Mouse (Mus musculus) intestine, embryonic 14.5 days (tissue): ENCODE data around the gene Gucy1b2. TPM values are rescaled to one million over a fixed set of nuclear protein-coding genes. Genes with fewer than 3 reads are reported as not detected.

Experiments used
- ATAC-seq: fragments of 200-750 bp; cut with Nextera tagmentation; replicated peaks from 2 replicates; pipeline ENCODE4 v1.8.0; 2017; ENCODE audit warnings: low read depth, moderate number of reproducible peaks, moderate TSS enrichment, moderate library complexity; ENCODE audit not compliant: low FRiP score, low TSS enrichment
- DNase-seq: peaks from one replicate; pipeline ENCODE4 v3.0.0-alpha.2; 2018; ENCODE audit warnings: low spot score
- H3K27ac ChIP-seq: fragments of 300-500 bp; sonication (generic); 2 replicates; pipeline ENCODE4 v1.5.1; 2014; ENCODE audit warnings: low read depth, mild to moderate bottlenecking, control low read depth
- H3K27me3 ChIP-seq: fragments of 300-500 bp; sonication (generic); replicated peaks from 2 replicates; pipeline ENCODE4 v1.6.1; 2014; ENCODE audit warnings: low read length, control low read depth; ENCODE audit not compliant: control insufficient read depth, insufficient read depth
- H3K36me3 ChIP-seq: fragments of 300-500 bp; sonication (generic); 2 replicates; pipeline ENCODE4 v1.6.1; 2014; ENCODE audit warnings: low read length, control low read depth; ENCODE audit not compliant: control insufficient read depth, insufficient read depth
- H3K4me1 ChIP-seq: fragments of 300-500 bp; sonication (generic); replicated peaks from 2 replicates; pipeline ENCODE4 v1.6.1; 2014; ENCODE audit warnings: low read length, control low read depth, mixed read lengths; ENCODE audit not compliant: control insufficient read depth, insufficient read depth
- H3K4me2 ChIP-seq: fragments of 300-500 bp; sonication (generic); 2 replicates; pipeline ENCODE4 v1.6.1; 2014; ENCODE audit warnings: low read length
- H3K4me3 ChIP-seq: fragments of 300-500 bp; sonication (generic); 2 replicates; pipeline ENCODE4 v1.5.1; 2014; ENCODE audit warnings: low read depth, low read length, control low read depth, mixed read lengths
- H3K9ac ChIP-seq: fragments of 300-500 bp; sonication (generic); 2 replicates; pipeline ENCODE4 v1.6.1; 2014; ENCODE audit warnings: mild to moderate bottlenecking, low read length
- H3K9me3 ChIP-seq: fragments of 300-500 bp; sonication (generic); 2 replicates; pipeline ENCODE4 v1.6.1; 2016; ENCODE audit warnings: low read length, control low read depth; ENCODE audit not compliant: control insufficient read depth
- WGBS: fragments of 180-500 bp; shearing (Covaris S2); extraction: QIAGEN DNeasy Blood & Tissue Kit; methylation state at CpG from one replicate; pipeline ENCODE4 v1.1.7; 2014; 5-methylcytosine and 5-hydroxymethylcytosine counted together
- polyA plus RNA-seq: library from polyadenylated mRNA; unstranded; fragments of >200 nt; fragmentation: Nextera tagmentation; extraction: Ambion mirVana; gene quantifications from 2 replicates; pipeline ENCODE4 v1.2.1, GENCODE M21; 2014

The Gucy1b2 gene
- polyA plus RNA-seq, 1 experiment from 2014 or later, result not detected

DNA sequence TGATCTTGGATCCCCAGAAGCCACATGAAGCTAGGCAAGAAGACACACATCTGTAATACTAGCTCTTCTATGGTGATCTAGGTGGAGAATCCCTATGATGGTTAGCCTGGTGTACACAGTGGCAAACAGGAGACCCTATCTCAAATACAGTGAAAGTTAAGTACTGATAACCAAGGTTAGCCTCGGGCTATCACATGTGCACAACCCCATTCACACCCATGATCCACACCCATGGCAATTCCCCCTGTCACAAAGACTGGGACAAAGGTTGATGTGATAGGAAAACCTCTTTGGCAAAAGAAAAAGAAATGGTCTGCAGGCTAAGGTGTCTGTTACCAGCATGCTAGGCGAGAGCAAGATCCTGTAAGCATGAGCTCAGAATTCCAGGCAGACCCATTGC is 16.0 kb upstream of the Gucy1b2 start:
- Histone ChIP-seq H3K27ac (no peak overlapping the region), H3K4me1 (no peaks in the 10 kb centered on the region), H3K9ac (no peak overlapping the region), H3K4me3 (no peak overlapping the region), H3K36me3 (no peaks in the 10 kb centered on the region), H3K9me3 (no peaks in the 10 kb centered on the region), H3K27me3 (no peaks in the 10 kb centered on the region), H3K4me2 (no peak overlapping the region)
- no peak for ATAC-seq
- WGBS, result 79% methylated on average over 2 of the region's 2 CpGs
- no peak for DNase-seq

DNA sequence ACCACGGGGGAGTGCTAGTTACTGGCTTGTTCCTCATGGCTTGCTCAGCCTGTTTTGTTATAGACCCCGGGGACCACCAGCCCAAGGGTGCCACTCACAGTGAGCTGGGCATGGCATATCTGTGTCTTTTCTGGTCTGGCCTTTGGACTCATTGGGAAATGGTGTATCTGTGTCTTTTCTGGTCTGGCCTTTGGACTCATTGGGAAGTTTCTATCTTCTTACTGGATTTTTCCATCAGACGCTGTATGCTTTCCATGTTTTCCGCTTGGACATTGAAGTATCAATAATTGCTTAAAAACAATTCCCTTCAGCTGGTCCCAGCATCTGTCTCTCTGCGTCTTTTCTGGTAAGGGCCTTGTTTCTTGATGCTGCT is 12.7 kb upstream of the Gucy1b2 start:
- 91% methylated on average over 5 of the region's 5 CpGs for WGBS
- ATAC-seq (no peak), DNase-seq (no peak)
- Histone ChIP-seq H3K4me3 (no peak overlapping the region), H3K27me3 (no peaks in the 10 kb centered on the region), H3K27ac (no peak overlapping the region), H3K9ac (no peak overlapping the region), H3K4me1 (no peaks in the 10 kb centered on the region), H3K36me3 (no peaks in the 10 kb centered on the region), H3K4me2 (no peak overlapping the region), H3K9me3 (no peaks in the 10 kb centered on the region)

DNA sequence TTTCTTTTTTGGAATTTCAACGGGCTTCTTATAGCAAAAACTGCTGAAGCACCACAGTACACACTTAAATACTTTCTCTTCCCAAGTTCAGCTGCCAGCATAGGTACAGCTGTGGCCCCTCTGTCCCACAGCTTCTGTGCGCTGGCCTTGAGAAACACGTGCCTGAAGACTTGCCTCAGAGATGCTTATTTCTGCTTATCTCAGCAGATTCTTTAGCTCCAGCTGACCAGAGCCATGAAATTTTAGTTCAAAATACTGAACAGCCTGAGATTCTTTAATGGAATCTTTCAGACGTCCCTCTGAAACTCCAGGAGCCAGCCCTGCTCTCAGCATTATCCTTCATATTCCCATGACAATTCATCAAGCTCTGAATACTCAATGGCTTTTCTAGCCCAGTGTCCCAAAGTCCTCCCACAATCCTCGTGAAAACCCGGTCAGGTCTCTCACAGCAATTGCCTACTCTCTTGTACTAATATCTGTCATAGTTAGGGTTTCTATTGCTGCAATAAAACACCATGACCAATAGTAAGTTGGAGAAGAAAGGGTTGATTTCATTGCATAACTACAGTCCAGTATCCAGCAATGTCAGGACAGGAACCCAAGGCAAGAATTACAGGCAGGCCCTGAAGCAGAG is 12.1 kb upstream of the Gucy1b2 start:
- Histone ChIP-seq H3K9me3 (no peaks in the 10 kb centered on the region), H3K9ac (no peak overlapping the region), H3K4me2 (no peak overlapping the region), H3K4me3 (no peak overlapping the region), H3K27me3 (no peaks in the 10 kb centered on the region), H3K4me1 (no peaks in the 10 kb centered on the region), H3K27ac (no peak overlapping the region), H3K36me3 (no peaks in the 10 kb centered on the region)
- ATAC-seq, result no peak
- WGBS, result 64% methylated on average over 6 of the region's 6 CpGs
- no peak for DNase-seq

DNA sequence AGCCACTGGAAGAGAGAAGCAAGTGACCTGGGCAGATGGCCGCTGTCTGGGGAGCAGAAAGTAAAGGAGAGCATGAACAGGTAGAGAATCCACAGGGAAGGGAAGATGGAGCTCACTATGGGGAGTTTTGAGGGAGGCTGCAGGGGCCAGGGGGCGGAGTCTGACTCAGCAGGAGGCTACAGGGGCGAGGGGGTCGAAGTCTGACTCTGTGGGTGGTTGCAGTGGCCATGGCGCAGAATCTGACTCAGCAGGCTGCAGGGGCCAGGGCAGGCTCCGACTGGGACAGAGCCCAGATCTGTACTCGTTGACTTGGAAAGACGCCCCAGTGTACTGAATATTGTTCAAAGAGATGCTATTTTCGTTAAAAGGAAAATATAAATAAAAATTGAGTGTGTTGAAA is 8.9 kb upstream of the Gucy1b2 start:
- DNase-seq (no peak), ATAC-seq (0 out of 2 replicates have a peak, but pooled peaks have one; percentile 50)
- Histone ChIP-seq H3K4me1 (no peaks in the 10 kb centered on the region), H3K27me3 (no peaks in the 10 kb centered on the region), H3K36me3 (no peaks in the 10 kb centered on the region), H3K27ac (no peak overlapping the region), H3K9ac (no peak overlapping the region), H3K9me3 (no peaks in the 10 kb centered on the region), H3K4me3 (no peak overlapping the region), H3K4me2 (no peak overlapping the region)
- WGBS, result 23% methylated on average over 9 of the region's 9 CpGs

DNA sequence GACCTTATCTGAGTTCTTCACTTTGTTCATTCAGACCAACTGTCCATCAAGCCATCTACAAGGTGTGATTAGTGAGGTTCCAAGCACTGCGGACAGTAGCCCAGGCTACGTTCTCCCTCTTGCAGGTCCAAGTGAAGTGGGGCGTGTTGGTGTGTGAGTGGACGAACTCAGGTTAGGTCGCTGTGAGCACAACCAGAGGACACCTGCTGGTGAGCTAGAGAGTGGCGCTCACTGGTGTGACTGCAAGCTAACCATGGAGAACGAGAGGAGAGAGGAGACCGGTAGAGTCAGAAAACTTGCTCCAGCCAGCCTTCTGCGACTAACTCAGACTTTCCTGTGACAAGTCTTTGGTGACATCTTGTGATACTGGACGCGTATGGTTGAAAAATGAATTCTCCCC is 3.5 kb upstream of the Gucy1b2 start:
- ATAC-seq, result no peak
- Histone ChIP-seq H3K9me3 (no peaks in the 10 kb centered on the region), H3K27me3 (no peaks in the 10 kb centered on the region), H3K4me2 (no peak overlapping the region), H3K27ac (no peak overlapping the region), H3K36me3 (no peaks in the 10 kb centered on the region), H3K4me3 (no peak overlapping the region), H3K4me1 (no peaks in the 10 kb centered on the region), H3K9ac (no peak overlapping the region)
- WGBS, result 66% methylated on average over 11 of the region's 11 CpGs
- DNase-seq, result no peak

DNA sequence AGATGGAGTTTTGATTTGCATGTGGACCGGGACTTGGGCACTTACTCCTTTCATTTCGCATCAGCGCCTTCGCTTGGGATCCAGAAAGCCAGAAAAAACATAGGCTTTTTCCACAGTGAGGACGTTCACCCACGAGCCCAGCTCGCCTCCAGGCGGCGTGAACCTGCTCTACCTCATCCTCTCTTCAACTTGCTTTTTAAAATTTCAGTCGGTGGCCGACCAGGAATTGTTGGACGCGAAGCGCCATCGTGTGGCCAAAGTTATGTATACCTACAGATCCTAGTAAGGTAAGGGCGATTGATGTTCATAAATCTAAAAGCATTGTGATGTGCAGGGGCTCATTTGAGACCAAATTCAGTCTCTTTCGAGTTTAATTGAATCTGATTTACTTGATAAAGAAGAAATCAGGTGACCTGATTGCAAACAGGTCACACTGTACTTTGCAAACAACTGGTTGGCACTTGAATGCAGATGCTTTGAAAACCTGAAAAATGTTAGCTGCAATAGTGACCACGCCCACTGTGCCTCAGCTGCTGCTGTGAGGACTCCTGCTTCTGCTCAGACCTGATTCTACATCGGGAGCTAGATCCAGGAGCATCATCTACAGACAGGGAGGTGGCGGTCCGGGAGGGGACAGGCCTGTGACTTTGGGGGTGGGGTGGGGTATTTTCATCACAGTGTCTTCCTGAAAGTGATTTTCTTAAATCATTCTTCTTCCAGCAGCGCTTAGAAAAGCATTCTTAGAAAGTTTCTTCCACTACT is 1.5 kb upstream of the Gucy1b2 start:
- Histone ChIP-seq H3K9me3 (no peaks in the 10 kb centered on the region), H3K27me3 (no peaks in the 10 kb centered on the region), H3K9ac (no peak overlapping the region), H3K36me3 (no peaks in the 10 kb centered on the region), H3K4me3 (no peak overlapping the region), H3K4me2 (peak overlapping the region; percentile 34), H3K27ac (no peak overlapping the region), H3K4me1 (no peaks in the 10 kb centered on the region)
- ATAC-seq, result peak; percentile 75; the same call in 1 of the 2 replicates
- peak; percentile 91 for DNase-seq
- WGBS, result 18% methylated on average over 22 of the region's 22 CpGs

DNA sequence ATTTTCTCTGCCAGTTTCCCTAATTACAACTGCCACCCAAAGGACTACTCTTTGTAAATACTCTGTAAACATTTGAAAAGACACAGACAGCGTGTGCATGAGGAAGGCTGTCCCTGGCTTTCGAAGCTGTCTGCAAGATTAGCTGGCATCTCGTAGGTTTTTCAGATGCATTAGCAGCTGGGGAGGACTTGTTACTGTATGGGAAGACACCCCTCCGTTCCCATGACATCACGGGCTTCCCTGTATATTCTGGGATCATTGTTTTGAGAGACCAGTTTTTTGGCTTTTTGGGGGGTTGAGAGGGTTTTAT is 564 bp downstream of the Gucy1b2 start:
- Histone ChIP-seq H3K9ac (no peak overlapping the region), H3K9me3 (no peaks in the 10 kb centered on the region), H3K27ac (no peak overlapping the region), H3K4me1 (no peaks in the 10 kb centered on the region), H3K27me3 (no peaks in the 10 kb centered on the region), H3K4me2 (no peak overlapping the region), H3K4me3 (no peak overlapping the region), H3K36me3 (no peaks in the 10 kb centered on the region)
- DNase-seq (no peak), ATAC-seq (no peak)
- WGBS, result 60% methylated on average over 5 of the region's 5 CpGs

DNA sequence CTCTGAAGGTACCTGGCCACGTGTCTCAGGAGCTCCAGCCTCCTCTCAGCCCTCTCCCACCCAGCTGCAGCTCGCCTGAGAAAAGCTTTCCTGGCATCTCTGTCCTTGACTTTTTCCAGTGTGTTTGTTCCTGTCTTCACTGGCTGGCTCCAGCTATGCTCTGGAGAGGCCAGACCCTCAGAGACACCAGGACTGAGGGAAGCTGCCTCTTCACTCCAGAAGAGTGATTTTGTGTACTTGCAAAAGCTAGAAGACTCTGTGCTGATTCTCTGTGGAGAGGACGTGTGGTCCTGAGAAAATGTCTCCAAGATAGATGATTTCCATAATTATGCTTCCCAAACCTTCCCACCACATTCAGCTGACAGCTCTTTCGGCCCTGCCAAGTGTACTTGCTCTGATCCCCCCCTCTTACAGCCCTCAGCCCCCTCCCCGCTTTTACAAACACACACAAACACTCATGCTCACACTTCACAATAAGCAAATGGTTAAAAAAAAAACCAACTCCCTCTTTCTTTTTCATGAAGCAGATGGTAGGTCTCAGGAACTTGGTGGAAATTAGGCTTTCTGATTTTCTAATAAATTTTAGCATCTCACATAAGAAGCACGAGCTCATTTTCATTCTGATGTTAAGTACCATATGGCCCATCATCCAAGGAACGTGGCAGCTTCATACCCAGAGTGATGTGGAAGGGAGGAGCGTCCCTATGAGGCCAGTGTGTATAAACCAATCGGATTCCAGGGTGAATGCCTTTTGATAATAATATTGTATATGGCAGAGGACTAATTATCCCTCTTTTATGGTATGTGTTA is 1.1 kb downstream of the Gucy1b2 start:
- Histone ChIP-seq H3K4me1 (no peaks in the 10 kb centered on the region), H3K9me3 (no peaks in the 10 kb centered on the region), H3K4me3 (no peak overlapping the region), H3K27ac (no peak overlapping the region), H3K27me3 (no peaks in the 10 kb centered on the region), H3K9ac (no peak overlapping the region), H3K4me2 (no peak overlapping the region), H3K36me3 (no peaks in the 10 kb centered on the region)
- 55% methylated on average over 9 of the region's 9 CpGs for WGBS
- ATAC-seq (no peak), DNase-seq (no peak)
